Mouse (Mus musculus) right cerebral cortex, postnatal 4 days (tissue): ENCODE data around the gene Trim2.
A peak's percentile ranks its signal among the peaks of the same experiment; 100 is the strongest.

ENCODE experiments used
- DNase-seq: peaks from one replicate; pipeline ENCODE4 v3.0.0-alpha.2; 2022

The Trim2 gene

DNA sequence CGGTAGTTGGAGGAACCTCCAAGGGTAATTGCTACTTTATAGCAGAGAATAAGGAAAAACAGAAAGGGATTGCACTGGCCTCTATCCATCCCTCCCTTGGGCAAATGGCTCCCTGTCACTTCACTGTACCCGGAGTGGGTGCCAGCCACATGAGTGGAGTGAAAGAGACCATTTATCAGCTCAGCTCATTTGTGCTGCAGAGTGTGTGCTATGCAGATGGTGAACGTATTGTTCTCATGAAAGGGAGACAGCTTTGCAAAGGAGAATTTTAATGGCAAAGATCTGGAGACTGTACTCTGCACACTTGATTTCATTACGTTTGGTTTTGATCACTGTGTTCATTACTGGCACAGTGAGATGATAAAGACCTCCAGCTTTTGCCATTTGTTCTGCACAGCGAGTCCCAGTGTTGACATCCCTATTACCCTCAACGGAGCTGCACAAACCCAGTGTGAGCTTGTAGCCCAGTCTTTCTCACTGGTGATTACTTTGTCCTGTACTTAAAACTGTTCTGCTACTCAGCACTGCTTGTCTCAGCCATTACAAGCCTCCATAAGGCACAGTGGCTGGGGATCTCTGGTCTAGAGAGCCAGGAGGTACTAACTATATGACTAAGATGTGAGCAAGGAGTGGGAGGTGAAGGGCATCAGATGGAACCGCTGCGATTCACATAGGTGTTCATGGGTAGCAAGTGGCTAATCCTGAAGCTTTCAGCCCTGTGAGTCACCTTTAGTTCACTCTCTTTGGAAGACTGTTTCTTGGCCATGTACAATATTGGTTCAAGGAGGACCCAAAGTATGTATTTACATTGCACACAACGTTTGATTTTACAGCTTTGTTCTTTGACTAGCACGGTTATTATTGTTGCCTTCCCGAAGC, 53.7 kb downstream of the Trim2 start:
- peak; percentile 41 for DNase-seq

DNA sequence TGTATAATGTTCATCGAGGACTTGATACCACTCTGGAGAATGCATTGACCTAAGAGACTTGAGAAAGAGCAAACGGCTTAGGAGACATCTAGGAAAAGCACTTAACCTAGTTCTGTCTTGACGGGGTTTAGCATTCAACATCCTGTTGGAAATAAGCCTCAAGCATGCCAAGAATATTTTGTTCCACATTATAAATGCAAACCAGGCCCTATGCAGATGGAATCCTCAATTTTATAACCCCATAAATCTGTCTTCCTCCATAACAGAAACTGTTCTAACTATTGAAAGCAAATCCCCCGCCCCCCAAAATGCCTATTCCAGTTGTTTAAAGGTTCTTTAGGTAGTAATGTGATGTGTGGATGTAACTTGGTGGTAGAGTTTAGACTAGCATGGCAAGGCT, 55.0 kb downstream of the Trim2 start:
- no peak for DNase-seq

DNA sequence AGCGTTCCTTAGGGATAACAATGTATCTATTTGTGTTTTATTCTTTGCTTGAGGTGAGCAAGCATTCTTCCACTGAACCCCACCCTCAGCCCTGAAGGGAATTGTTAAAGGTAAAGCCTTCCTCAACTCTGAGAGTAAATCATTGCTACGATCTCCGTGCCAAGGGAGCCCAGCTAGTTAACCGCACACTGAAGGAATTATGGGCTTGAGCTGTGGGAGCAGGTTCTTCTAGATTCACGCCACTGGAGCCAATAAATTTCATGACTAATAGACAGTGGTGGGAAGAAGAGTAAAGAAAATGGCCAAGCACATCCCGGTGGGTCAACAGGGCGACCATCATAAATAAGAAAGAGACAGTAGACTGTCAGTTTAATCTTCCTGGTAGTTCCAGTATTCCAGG, 56.4 kb downstream of the Trim2 start:
- no peak for DNase-seq

DNA sequence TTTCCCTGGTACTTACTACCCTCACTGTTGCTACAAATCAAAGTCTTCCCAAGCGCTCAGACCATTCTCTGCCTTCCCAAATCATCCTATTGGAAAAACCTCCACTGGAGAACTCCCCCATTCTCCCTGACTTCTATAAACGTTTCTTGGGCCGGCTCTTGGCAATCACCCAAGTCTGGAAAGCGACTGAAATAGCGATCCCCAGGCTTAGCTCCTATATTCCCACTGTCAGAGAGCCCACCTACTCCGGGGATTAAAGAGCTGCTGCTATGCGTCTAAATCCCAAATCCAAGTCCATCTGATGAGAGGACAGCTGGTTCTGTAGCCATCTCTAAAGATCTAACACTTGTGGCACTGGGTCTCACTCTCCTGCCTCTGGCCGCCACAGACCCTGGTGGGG, 58.9 kb downstream of the Trim2 start:
- peak; percentile 48 for DNase-seq

DNA sequence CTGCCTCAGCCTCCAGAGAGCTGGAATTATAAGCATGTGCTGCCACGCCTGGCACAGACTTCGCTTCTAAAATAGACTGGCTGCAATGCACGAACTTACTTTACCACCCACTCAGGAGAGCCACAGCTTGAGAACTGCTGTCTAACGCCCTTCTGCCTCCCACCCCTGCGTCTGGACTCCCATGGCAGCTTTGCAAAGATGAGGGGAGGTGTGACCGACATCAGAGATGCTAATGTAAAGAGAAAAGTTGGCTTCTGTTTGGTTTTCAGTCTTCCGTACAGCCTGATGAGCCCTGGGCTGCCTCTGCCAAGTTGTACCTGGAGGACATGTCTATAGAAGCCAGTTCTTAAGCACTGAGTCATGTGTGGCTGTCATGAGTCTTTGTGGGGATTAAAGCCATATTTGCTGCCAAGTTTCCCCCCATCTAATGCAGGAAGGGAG, 60.2 kb downstream of the Trim2 start:
- DNase-seq: no peak

DNA sequence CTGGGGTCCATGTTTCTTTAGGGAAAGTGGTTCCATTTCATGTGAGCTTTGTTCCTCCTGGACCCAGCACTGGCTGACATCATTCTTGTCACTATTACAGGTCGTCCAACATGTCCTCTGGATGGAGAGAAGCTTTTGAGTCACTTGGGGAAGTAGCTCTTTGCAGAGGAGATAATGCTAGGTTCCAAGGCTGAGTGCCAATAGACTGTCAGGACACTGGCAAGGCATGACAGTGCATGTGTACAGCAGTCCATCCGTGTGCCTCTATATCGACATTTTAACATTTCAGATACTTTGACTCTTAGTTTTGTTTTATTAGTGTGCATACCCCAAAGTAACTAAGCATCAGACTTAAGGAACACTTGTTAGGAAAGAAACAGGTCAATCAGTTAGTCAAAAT, 63.6 kb downstream of the Trim2 start:
- no peak for DNase-seq

DNA sequence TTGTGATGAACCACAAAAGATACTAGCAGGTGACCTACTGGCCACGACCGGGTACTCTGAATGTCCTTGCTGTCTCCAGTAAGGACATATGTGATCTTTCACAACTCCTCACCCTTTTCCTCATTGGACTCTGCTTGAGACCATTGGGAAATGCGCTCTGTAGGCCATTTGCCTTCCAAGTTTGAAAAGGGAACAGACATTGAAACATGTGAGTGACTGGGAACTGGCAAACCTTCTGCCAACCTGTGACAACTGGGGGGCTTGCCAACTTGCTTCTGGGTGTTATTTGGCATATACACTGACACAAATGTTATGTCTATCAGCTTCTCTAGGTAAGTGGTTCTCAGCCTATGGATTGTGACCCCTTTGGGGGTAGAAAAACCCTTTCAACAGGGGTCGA, 64.2 kb downstream of the Trim2 start:
- DNase-seq: no peak

DNA sequence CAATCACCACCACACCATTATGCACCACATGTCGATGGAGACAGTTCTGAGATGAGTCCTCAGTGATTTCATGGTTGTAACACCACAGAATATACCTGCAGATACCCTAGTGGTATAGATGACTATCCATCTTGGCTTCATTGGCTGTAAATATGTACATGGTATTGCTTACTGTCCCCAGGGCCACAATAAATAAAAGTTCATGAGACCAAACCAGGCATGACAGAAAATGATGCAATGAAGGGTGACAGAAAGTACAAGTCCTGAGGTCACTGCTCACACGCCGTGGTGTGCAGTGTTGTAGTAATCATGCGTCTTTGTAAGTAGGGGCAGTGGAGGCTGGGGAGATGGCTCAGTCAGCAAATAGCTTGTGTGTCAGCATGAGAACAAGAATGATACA, 65.6 kb downstream of the Trim2 start:
- DNase-seq: no peak

DNA sequence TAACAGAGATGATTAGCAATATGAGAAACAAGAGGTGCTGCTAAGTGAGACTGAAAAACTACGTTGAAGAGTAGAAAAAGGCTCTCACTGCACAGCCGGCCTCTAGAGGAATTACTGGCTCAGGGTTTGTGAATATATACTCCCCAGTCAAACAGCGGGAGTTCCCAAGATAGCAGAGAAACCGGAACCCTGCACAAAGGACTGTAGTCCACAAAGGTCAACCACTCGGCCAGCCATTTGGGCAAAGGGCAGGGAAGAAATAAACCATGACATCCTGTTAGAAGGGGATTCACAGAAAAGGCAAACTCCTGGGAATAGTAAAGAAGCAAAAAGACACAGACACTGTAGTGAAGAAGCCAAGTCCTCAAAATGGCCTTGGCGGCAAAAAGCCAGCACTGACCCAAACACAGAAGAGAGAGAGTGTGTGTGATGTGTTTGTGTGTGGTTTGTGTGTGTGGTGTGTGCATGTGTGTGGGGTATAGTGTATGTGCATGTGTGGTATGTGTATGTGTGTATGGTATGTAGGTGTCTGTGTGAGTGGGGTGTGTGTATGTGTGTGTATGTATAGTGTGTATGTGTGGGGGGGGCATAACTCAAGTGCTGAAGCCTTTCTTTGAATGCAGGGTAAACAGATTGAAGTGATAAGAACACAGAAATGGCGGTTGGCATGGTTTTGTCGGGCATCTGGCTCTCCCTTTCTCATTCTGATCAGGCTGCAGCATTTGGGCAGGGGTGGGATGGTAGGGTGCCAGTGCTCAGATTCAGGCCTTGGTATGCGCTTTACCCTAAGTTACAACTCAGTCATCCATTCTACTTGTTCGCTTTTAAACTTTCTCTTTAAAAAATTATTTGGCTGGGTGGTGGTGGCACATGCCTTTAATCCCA, 71.0 kb downstream of the Trim2 start:
- no peak for DNase-seq

DNA sequence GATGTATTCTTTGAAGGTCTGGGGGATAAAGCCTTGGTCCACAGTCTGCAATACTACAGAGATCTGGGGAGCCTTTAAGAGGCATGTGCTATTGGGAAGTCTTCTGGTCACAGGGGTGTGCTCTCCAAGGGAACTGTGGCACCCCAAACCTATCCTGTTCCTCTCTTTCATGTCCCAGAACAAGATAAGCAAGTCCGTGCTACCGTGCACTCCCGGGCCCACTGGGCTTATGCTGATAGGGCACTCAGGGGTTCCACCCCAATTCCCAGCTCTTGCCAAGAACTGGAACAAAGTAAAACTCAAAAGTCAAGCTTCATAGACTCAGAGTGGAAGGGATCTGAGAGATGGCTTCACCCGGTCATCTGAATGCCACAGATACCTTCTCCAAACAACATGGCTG, 72.1 kb downstream of the Trim2 start:
- no peak for DNase-seq

DNA sequence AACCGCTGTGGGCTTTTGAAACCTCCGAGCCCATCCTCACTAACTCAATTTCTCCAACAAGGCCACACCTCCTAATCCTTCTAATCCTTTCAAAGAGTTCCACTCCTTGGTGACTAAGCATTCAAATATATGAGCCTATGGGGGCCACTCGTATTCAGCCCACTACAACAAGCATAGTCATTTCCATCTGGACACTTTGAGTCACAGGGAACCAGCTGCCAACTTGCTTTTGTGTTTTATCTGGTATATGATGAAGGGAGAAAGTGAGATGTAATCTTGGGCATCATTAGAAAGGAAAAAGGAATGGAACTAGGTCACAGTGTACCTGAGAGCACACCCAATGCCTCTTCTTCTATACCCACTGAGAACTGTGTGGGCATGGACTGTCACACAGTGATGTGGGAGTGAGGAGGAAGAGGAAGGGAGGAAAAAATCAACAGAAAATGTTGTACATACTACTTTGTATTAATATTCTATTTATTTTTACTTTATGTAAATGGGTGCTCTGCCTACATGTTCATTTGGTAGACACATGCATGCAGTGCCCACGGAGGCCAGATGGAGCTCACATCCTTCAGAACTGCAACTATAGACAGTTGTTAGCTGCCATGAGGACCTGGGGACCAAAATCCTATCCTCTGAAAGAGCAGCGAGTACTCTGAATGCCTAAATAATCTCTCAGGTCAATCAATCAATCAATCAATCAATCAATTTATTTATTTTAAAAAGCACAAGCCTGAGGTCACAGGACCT, 72.8 kb downstream of the Trim2 start:
- DNase-seq: no peak

DNA sequence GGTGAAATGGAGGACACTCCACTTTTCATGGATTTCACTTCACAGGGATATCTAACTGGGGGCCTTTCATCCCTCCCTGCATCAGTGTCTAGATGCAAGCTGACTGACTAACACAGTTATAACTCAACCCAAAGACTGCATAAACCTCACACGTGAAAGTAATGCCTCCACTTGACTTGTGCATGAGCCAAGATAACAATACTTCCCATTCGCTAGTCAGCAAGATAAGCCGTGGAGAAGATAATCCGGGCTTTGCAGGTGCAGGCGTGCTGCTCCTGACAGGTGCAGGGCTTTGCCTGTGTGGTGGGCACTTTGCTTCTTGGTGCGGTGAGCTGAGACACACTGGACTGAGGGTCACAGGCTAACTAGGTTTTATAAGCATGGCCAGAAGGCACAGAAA, 74.4 kb downstream of the Trim2 start:
- no peak for DNase-seq

DNA sequence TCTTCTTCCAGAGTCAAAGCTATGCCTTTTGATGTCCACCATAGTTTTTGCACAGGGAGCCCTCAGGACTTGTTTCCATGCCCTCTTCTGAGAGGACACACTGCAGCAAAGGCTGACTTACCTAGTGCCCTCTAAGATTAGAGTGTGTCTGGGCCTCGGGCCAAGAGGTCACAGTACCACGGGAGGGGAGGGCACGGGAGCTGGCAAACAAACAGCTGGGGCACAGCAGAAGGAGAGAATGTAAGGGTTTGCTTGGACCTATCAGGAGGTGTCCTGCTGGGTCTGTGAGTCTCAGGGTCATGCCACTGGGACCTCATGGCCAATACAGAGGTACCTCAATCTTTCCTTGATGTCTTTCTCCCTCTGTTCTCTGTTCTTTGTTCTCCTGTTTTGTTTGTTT, 75.7 kb downstream of the Trim2 start:
- DNase-seq: no peak

DNA sequence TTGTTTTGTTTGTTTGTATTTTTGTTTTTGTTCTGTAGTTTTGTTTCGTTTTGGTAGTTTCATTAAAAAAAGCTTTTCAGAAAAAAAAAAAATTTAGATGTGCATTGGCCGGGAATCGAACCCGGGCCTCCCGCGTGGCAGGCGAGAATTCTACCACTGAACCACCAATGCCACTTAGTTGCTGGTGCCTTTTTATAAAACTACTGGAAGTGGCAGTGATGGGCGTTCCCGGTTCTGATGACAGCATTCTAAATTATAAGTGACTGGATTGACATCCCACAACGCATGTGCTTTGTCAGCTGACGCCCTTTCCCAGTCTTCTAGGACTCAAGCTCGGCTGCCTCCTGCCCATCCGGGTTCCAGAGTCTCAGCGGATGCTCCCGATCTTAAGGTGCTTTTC, 77.8 kb downstream of the Trim2 start:
- peak; percentile 49 for DNase-seq

DNA sequence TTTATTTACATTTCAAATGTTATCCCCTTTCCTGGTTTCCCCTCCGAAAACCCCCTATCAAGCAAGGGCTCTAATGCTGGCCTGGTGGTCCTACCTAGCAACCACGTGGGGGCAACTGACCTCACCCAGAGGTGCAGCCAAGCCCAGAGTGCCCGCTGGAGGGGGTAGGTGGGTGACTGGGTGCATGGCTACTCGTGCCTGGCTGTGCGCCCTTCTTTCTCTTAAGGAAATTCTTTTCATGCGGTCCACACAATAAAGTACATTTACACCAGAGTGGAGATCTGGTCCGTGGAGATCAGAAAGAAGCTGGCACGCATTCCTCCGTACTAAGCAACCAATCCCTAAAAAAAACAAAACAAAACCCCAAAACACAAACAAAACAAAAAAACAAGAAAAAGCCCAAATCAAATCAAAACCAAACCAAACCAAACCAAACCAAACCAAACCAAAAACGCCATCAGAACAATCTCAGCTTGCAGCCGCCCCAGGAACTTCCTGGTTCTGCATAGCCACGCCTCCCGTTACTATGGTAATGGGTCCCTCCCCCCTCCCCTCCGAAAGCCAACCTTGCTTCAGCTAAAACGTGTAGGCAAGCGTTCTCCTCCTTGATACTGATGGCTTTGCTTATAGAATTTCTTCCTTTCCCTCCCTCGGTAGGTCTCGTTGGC, 78.3 kb downstream of the Trim2 start:
- DNase-seq: peak; percentile 63

DNA sequence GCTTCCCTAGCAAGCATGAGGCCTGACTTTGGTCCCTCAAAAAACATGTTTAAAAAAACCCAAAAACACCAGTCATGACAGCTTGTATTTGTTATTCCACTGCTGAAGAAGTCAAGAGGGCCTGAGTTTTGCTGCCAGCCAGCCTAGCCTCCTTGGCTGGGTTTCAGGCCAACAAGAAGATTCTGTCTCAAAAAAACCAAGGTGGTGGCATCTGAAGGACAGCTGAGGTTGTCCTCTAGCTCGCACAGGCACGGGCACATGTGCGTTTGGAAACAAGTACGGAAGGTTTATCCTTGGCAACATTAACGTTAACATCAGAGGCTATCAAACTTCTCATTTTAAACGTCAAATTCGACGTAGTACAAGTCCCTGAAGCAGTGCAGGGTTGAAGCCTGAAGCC, 79.0 kb downstream of the Trim2 start:
- no peak for DNase-seq

DNA sequence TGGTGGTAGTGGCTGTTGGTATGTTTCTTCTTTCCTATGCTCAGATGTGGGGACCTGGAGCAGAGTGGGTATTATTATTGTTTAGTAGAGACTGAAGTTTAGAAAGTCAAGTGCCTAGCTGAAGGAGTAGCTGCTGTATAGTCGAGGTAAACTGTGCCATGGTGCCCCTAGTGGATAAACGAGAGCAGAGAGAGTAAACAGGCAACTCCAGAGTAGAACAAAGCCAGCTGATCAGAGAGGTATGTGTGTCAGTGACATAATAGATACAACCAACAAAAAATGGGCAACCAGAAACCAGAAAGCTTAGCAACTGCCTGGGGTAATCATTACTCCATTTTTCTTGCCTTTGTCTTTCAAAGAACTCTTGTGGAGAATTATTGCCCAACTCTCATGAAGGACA, 81.7 kb downstream of the Trim2 start:
- no peak for DNase-seq

DNA sequence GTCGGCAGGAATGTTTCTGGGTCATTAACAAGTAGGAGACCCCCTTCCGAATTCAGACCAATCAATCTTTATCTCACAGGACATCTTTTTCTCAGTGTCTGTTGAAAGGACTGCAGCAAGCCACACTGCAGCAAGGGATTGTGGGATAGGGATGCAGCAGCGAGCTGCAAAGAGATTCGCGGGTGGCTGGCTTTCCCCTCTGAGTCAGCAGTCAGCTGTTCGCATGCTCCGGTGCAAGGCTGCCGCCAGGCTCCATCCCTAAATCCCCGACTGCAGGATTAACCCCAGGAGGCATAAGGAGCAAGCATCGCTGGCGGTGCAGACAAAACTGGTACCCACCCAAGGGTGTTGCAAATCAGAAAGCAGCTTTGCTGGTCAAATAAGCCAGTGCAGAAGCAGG, 85.9 kb downstream of the Trim2 start:
- DNase-seq: peak; percentile 77

DNA sequence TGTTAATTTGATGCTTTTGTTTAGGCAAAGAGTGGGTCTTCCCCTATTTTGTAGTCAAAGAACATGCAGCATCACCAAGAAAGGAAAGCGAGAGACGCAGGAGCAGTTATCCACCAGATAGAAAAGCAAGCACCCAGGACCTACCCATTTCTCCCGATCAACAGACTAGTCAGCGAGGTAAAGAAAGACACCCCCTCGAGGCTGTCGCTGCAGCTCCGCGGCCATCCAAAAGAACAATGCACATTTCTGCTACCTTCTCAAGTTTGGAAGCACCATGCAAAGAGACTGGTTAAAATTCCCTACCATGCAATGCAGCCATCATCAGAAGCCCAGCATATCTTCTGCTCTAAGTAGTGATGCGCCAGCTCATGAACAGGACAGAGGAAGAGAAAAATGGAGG, 86.4 kb downstream of the Trim2 start:
- no peak for DNase-seq

DNA sequence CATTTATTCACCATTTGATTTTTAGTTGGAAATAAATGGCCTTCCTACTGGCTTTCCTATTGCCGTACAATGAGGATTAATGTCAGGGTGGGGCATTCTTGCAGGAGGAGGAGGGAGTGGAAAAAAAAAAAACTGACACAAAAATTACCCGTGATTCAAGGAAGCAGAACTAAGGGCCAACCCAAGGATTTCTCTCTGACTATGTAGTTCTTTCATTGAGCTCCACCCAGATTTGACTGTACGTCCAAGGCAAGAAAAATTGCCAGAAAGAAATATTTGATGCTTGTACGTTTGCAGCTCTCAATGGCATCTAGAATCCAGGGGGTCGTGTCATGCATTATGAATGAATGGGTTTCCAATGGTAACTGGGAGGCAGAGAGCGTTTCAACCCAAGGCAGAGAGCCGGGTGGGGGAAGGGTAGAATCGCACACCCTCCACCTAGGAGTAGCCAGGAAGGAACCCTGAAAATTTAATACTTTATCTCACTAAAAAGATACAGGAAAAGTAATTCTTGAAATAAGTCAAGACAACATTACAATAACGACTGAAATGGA, 86.9 kb downstream of the Trim2 start:
- DNase-seq: peak; percentile 61

DNA sequence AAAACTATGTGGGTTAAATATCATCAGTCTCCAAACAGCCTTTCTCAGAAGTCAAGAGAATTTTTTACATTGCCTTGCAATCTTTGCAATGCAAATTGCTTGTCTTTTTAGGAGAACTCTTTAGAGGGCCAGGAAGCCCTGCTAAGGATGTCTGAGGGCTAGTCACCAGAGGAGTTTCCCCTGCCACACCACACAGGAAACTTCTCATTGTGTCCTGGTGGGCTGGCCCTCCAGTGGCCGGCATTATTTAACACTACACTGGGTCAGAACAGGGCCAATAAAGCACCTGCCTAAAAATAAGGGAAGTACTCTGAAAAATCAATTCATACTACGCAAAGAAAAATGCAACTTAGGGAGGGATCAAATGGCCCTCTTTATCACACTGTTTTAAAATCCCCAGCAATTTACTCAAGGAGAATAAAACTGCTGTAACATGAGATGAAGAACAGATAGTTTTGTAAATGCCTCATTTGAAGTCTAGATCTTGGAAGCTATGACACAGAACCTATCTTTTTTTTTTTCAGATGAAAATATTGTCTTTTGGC, 87.4 kb downstream of the Trim2 start:
- no peak for DNase-seq

DNA sequence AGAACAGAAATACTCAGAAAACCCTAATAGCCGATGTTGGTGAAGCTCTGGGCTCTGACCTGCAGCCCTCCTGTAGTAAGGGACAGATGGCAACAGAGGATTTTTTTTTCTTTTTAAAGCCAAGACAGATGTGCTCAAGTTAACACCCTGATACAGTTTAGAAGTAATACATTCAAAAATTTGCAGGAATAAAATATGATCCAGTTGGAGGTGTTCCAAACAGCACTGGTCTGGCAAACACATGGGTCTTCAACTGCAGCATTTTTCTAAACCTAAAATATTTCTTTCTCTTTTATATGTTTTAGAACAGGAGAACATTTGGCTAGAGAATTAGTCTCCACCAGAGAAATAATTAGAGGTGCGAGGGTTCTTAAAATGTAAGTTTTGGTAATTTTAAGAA, 88.2 kb downstream of the Trim2 start:
- no peak for DNase-seq
